Mouse (Mus musculus): ENCODE measurements around the gene Sh3rf1. TPM values are rescaled to one million over a fixed set of nuclear protein-coding genes. Genes with fewer than 3 reads are reported as not detected.
A peak's percentile ranks its signal among the peaks of the same experiment; 100 is the strongest.

The Sh3rf1 gene
- total RNA-seq, 4 experiments from 2014 or later: 55.7 to 63.8 (median 58.6) TPM

GRCm38 (mm10) chr8:61218439-61218838 is 5.2 kb upstream of the Sh3rf1 start:
- DNase-seq (ENCODE audit: low spot score in 2 of 2): no peak

DNA sequence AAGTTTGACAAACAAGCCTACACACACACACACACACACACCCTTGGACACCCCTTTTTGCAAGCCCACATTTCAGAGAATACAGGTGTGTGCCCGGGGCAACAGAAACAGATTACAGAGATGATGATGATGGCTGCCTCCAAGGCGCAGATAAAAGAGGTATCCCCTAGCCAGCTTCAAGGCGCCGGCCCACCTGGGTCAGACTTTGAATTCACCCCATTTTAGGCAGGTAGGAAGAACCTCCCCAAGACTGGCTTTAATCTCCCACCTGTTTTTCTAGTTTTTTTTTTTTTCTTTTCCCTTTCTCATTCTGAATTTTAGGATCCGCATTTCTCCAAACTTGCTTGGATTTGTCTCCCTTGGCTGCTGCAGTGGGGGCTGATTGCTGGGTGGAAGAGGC is 389 bp upstream of the Sh3rf1 start:
- DNase-seq (ENCODE audit: low spot score in 2 of 2): no peak

GRCm38 (mm10) chr8:61224380-61225092 is 864 bp downstream of the Sh3rf1 start:
- peak; percentile 19 to 41 for DNase-seq (ENCODE audit: low spot score in 2 of 2)

DNA sequence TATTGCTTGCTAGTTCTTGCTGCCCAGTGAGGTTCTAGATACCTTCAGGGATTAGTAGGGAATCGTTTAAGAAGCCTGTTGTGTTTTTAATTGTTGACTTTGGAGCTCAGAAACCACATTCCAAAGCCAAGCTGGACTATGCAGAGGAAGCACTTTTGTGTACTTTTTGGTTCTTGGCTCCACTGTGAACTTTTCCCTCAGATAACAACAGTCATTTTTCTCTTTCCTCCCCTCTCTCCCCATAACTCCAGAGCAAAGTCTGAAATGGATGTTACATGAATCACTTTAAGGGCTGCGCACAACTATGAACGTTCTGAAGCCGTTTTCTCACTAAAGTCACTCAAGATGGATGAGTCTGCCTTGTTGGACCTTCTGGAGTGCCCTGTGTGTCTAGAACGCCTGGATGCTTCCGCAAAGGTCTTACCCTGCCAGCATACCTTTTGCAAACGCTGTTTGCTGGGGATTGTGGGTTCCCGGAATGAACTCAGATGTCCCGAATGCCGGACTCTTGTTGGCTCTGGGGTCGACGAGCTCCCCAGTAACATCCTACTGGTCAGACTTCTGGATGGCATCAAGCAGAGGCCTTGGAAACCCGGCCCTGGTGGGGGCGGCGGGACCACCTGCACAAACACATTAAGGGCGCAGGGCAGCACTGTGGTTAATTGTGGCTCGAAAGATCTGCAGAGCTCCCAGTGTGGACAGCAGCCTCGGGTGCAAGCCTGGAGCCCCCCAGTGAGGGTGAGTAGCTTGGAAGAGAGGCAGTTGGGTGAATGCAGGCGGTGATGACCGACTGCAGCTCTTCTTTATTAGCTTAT is 2.1 kb downstream of the Sh3rf1 start:
- no peak for DNase-seq (ENCODE audit: low spot score in 2 of 2)

- DNase-seq (ENCODE audit: low spot score in 2 of 2): no peak
These were observed 3.0 kb downstream of the Sh3rf1 start for GRCm38 (mm10) chr8:61226632-61227031.

GRCm38 (mm10) chr8:61228678-61229077 is 5.0 kb downstream of the Sh3rf1 start:
- DNase-seq (ENCODE audit: low spot score in 2 of 2): no peak

DNA sequence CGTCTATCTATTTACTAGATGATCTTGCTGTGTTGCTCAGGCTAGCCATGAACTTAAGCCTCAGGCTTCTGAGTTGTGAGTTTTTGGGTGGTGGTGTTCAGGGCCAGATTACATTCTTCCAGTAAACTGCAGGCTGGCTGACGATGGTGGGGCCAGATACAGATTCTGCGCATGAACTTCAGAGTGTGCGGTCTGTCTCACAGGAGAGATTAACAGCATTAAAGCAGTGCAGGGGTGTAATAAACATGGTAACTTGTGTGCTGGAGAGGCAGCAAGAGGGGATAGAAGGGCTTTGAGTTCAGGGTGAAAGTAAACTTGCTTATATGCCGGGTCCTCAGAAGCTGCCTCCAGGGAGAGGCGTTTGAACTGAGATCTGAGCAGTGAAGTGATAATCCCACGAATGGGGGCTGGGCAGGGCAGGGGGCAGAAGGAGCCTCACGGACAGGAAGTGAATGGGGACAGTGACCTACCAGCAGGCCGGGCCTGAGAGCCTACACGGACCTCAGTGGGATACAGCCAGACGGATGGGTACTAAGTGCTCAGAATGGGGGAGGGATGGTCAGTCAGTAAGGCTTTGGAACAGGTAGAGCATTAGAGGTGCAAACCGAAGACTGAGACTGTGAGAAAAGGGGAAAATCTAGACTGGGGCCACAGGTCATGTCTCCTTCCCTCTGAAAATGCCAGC is 6.0 kb downstream of the Sh3rf1 start:
- DNase-seq (ENCODE audit: low spot score in 2 of 2): no peak

GRCm38 (mm10) chr8:61230881-61231755 is 7.4 kb downstream of the Sh3rf1 start:
- no peak for DNase-seq (ENCODE audit: low spot score in 2 of 2)

GRCm38 (mm10) chr8:61235499-61235898 is 11.8 kb downstream of the Sh3rf1 start:
- no peak for DNase-seq (ENCODE audit: low spot score in 2 of 2)

- DNase-seq (ENCODE audit: low spot score in 2 of 2): peak in 1 of 2 experiments; percentile 19
These were observed 13.0 kb downstream of the Sh3rf1 start for GRCm38 (mm10) chr8:61236506-61237268.

DNA sequence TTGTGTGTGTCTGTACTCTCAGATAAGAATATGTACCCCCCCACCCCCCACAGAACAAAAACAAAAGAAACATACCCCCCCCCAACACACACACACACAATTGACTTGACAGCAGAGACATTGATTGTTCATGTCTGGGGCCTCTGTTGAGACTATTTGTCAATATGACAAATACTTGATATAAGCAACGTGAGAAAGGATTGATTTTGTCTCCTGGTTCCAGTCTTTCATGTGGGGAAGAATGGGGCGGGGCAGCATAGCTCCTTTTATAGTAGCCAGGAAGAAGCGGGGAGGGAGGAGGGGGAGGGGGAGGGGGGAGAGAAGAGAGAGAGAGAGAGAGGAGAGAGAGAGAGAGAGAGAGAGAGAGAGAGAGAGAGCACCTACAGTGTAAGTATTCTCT is 15.9 kb downstream of the Sh3rf1 start:
- no peak for DNase-seq (ENCODE audit: low spot score in 2 of 2)

DNA sequence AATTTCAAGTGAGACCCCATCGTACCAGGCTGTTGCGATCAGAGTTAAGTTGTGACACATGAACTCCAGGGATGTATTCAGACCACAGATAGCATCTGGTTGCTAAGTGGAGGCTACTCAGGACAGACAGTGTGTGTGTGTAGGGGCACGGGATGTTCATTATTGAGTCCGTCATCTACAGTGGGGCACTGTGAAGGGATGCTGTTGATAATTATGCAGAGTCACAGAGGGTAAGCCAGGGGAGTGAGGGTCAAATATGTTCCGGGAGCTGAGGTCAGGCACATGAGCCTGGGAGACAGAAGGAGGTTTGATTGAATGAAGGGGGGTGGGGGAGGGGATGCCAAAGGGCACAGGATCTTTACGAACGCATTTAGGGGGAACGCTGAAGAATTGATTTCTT is 17.6 kb downstream of the Sh3rf1 start:
- DNase-seq (ENCODE audit: low spot score in 2 of 2): no peak

- DNase-seq (ENCODE audit: low spot score in 2 of 2): no peak
These were observed 19.2 kb downstream of the Sh3rf1 start for GRCm38 (mm10) chr8:61242896-61243295.

GRCm38 (mm10) chr8:61243491-61243890 is 19.8 kb downstream of the Sh3rf1 start:
- DNase-seq (ENCODE audit: low spot score in 2 of 2): no peak

GRCm38 (mm10) chr8:61244157-61244556 is 20.5 kb downstream of the Sh3rf1 start:
- no peak for DNase-seq (ENCODE audit: low spot score in 2 of 2)

GRCm38 (mm10) chr8:61247270-61248025 is 23.8 kb downstream of the Sh3rf1 start:
- no peak for DNase-seq (ENCODE audit: low spot score in 2 of 2)

DNA sequence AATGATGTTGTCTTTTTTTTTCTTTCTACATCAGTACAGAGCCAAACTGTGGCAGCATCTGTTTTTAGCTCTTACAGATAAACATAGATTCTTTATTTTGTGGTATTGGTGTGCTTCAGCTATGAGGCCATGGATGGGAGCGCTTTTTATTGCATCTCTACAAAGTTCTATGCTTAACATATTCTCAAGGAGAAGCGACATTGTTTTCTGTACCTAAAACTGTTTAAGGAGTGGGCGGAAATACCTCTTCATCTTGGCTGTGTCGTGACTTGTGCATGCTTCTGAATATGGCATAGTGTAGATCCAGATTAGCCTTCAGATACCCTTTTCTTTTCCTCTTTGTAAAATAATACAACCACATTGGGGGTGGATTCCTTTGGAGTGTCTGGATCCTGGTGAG is 25.8 kb downstream of the Sh3rf1 start:
- DNase-seq (ENCODE audit: low spot score in 2 of 2): no peak

- no peak for DNase-seq (ENCODE audit: low spot score in 2 of 2)
These were observed 30.5 kb downstream of the Sh3rf1 start for GRCm38 (mm10) chr8:61254196-61254595.

DNA sequence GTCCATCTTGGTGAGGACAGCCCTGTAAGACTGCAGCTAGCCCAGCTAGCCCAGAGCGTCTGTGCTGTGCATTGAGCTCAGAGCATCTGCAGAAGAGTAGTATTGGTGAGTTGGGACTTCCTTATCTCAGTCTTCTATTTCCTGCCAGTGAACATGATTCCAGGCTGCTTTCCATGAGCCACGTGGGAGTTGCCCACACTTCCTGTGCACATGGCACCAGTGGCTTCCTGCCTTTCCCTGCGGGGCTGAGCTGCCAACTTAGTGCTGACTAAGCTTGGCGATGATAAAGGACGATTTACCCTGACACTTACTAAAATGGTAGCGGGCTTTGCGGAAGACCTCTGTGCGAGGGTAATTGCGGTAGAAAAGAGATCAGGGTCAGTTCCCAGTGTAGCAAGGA is 35.2 kb downstream of the Sh3rf1 start:
- DNase-seq (ENCODE audit: low spot score in 2 of 2): peak; percentile 64 to 71

DNA sequence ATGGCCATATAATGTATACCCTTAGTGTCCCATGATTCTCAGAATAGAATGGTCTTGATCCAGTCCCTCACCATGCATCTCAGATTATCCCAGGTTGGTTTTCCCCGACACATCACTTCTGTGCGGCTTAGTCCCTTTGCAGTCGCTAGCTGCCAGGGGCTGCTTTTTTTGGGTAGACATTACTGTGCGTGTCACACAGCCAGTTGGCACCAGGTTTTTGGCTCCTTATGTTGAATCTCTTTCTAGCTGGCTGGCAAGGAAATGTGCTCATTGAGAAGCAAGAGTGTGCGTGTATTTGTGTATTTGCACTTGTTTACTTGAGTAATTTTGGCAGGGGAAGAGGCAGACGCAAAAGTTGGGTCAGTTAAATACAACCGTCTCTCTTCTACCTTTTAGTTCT is 35.9 kb downstream of the Sh3rf1 start:
- peak; percentile 70 to 78 for DNase-seq (ENCODE audit: low spot score in 2 of 2)

All from layer of hippocampus, adult 8-10 months (tissue).